Mouse (Mus musculus): Measurements from ENCODE around the gene Fhad1.

DNA sequence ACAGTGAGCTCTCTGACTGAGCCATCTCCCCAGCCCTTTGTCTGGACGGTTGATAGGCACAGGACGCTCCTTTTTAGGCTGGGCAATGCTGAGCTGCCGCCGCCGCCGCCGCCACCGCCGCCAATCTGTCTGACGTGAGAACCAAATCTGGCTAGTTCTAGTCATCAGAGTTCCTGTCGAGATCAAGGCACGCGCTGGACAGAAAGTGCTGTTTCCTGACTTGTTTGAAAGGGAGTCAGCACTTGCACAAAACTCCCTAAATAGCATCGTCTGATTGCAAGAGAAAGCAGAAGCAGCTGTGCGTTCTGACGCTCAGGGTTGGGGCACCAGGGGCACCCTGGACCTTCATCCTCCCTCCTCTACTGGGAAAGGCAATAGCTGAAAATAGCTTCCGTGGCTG, 62.8 kb downstream of the Fhad1 start:
- TF ChIP-seq EP300 (IDR thresholded peaks at IDR 0.05; ENCODE audit: low read depth): no peak; the same call in 1 of the 2 replicates
- no peak for TF ChIP-seq CTCF (IDR thresholded peaks at IDR 0.05; ENCODE audit: low read depth)

Measured in liver, embryonic 14.5 days (tissue).